8 mouse cellular contexts compared by ENCODE assay signal in the genomic region with DNA sequence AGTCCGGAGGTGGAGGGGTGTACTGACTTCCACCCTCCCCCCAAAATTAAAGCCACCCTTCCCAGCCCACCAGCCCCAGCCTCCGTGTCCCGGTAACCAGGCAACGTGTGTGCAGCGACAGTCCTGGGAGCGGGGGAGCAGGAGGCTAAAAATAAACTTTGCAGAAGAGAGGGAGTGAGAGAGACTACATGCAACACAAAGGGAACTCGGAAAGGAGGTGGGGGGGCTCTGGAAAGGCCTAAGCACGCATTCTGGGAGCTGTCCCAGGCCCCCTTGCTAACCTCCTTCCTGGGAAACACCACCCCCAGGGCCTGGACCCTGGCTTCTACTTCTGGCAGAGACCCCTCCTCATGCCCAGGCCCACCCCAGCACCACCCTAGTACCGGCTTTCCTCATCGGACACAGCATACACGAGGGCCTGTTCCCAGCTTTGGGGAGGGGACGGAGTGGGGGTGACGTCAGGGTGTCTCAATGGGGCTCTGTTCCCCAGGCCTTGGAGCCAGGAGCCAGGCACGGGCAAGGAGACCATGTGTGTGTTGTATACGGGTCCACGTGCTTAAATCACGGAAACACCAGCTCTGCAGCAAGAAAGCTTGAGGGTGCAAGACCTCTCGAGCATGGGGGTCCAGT. TPM values are rescaled to one million over a fixed set of nuclear protein-coding genes. Genes with fewer than 3 reads are reported as not detected.
DNase-seq lines count a peak whose midpoint lies in the region; ATAC-seq and TF ChIP-seq lines count a peak whose summit lies in the region.

No protein-coding gene starts in this region.

- peak overlapping the region; percentile 99 for H3K9ac ChIP-seq in heart, embryonic 11.5 days (ENCODE audit: low read depth, low read length)
- peak overlapping the region; percentile 97 for H3K9ac ChIP-seq in lung, embryonic 16.5 days (ENCODE audit: low read length)

- no peak for DNase-seq in spleen, adult 2 months (ENCODE audit: low read depth in 1 of 2, low spot score in 2 of 2)
- DNase-seq in spleen, postnatal 36 days (ENCODE audit: low spot score in 2 of 2) = no peak
- peak; percentile 48 for DNase-seq in embryo, embryonic 10 days (ENCODE audit: low spot score)
- peak; percentile 91 for DNase-seq in layer of hippocampus, adult 9-11 months
- peak; percentile 68 for DNase-seq in right cerebral cortex, postnatal 14 days
- no peak for DNase-seq in urinary bladder, postnatal 10 days (ENCODE audit: low spot score)

- H3K36me3 ChIP-seq in spleen, adult 2 months (ENCODE audit: control insufficient read depth, insufficient read depth, low read length) = peaks cover 6% of the 10 kb centered on the region
- H3K36me3 ChIP-seq in heart, embryonic 11.5 days (ENCODE audit: control insufficient read depth, insufficient read depth, low read length) = peaks cover 16% of the 10 kb centered on the region
- H3K36me3 ChIP-seq in lung, embryonic 16.5 days (ENCODE audit: control insufficient read depth, insufficient read depth, low read length) = peaks cover 16% of the 10 kb centered on the region

- TF ChIP-seq POLR2A in spleen, adult 2 months (IDR thresholded peaks at IDR 0.05; ENCODE audit: low read depth, low read length) = no peak

- H3K27ac ChIP-seq in spleen, adult 2 months (ENCODE audit: insufficient read depth, low read length) = peak overlapping the region; percentile 30; the same call in 1 of the 2 replicates
- peak overlapping the region; percentile 99 for H3K27ac ChIP-seq in heart, embryonic 11.5 days (ENCODE audit: low read depth, low read length)
- peak overlapping the region; percentile 99 for H3K27ac ChIP-seq in lung, embryonic 16.5 days (ENCODE audit: low read length)

- no peak for ATAC-seq in heart, embryonic 11.5 days (replicated peaks; ENCODE audit: insufficient number of reproducible peaks, low FRiP score, low TSS enrichment)
- ATAC-seq in lung, embryonic 16.5 days (ENCODE audit: low read depth) = no peak

- H3K27me3 ChIP-seq in spleen, adult 2 months (ENCODE audit: control insufficient read depth, insufficient read depth, low read length) = no peaks in the 10 kb centered on the region
- no peaks in the 10 kb centered on the region for H3K27me3 ChIP-seq in heart, embryonic 11.5 days (ENCODE audit: control insufficient read depth, insufficient read depth, low read length)
- H3K27me3 ChIP-seq in lung, embryonic 16.5 days (ENCODE audit: control insufficient read depth, insufficient read depth, low read depth, low read length) = no peaks in the 10 kb centered on the region

- peak overlapping the region; percentile 98 for H3K4me2 ChIP-seq in heart, embryonic 11.5 days
- peak overlapping the region; percentile 95 for H3K4me2 ChIP-seq in lung, embryonic 16.5 days (ENCODE audit: low read depth, low read length)

- no peak for TF ChIP-seq CTCF in spleen, adult 2 months (IDR thresholded peaks at IDR 0.05; ENCODE audit: extremely low read depth, insufficient read depth, insufficient read length, insufficient replicate concordance)

- peaks cover 11% of the 10 kb centered on the region; the same call in 1 of the 2 replicates for H3K4me1 ChIP-seq in spleen, adult 2 months (ENCODE audit: control insufficient read depth, insufficient read depth, insufficient read length)
- peaks cover 39% of the 10 kb centered on the region for H3K4me1 ChIP-seq in heart, embryonic 11.5 days (ENCODE audit: control insufficient read depth, insufficient read depth, low read length)
- H3K4me1 ChIP-seq in lung, embryonic 16.5 days (replicated peaks; ENCODE audit: control insufficient read depth, insufficient read depth, low read length) = peaks cover 43% of the 10 kb centered on the region

- WGBS in spleen, adult 2 months = 24% methylated on average over 18 of the region's 18 CpGs
- 2% methylated on average over 18 of the region's 18 CpGs for WGBS in heart, embryonic 11.5 days (ENCODE audit: insufficient replicate concordance)
- WGBS in lung, embryonic 16.5 days = under 1% methylated on average over 18 of the region's 18 CpGs

- no peaks in the 10 kb centered on the region for H3K9me3 ChIP-seq in heart, embryonic 11.5 days (replicated peaks; ENCODE audit: control insufficient read depth, low read length)
- no peaks in the 10 kb centered on the region for H3K9me3 ChIP-seq in lung, embryonic 16.5 days (ENCODE audit: control insufficient read depth, low read length)

- H3K4me3 ChIP-seq in spleen, adult 2 months (ENCODE audit: extremely low read depth, insufficient read depth, insufficient read length) = peak overlapping the region; percentile 98; the same call in 1 of the 2 replicates
- H3K4me3 ChIP-seq in heart, embryonic 11.5 days (ENCODE audit: low read depth, low read length) = peak overlapping the region; percentile 80
- H3K4me3 ChIP-seq in lung, embryonic 16.5 days (ENCODE audit: low read length) = peak overlapping the region; percentile 98

RNA-seq across cellular contexts. Expression of a gene that starts 2.4 kb away (rescaled TPM):
- 17.2 and 21.3 TPM in 2 replicates for polyA plus RNA-seq in spleen, adult 2 months (2012; rRNA removed)
- 20.5 and 25.0 TPM in 2 replicates for polyA plus RNA-seq in heart, embryonic 11.5 days (2014; fragmentation: Nextera tagmentation; extraction: Ambion mirVana)
- 10.5 and 13.6 TPM in 2 replicates for polyA plus RNA-seq in lung, embryonic 16.5 days (2015; fragmentation: Nextera tagmentation; extraction: Ambion mirVana)

RNA-seq across cellular contexts. Expression of a gene that starts 10.5 kb away (rescaled TPM):
- polyA plus RNA-seq in spleen, adult 2 months (2012; rRNA removed) = 106 and 125 TPM in 2 replicates
- polyA plus RNA-seq in heart, embryonic 11.5 days (2014; fragmentation: Nextera tagmentation; extraction: Ambion mirVana) = 10.4 and 11.6 TPM in 2 replicates
- 7.1 and 8.2 TPM in 2 replicates for polyA plus RNA-seq in lung, embryonic 16.5 days (2015; fragmentation: Nextera tagmentation; extraction: Ambion mirVana)

RNA-seq across cellular contexts. Expression of a gene that starts 19.4 kb away (rescaled TPM):
- 112 and 128 TPM in 2 replicates for polyA plus RNA-seq in spleen, adult 2 months (2012; rRNA removed)
- 25.0 and 31.5 TPM in 2 replicates for polyA plus RNA-seq in heart, embryonic 11.5 days (2014; fragmentation: Nextera tagmentation; extraction: Ambion mirVana)
- 23.5 and 28.9 TPM in 2 replicates for polyA plus RNA-seq in lung, embryonic 16.5 days (2015; fragmentation: Nextera tagmentation; extraction: Ambion mirVana)

RNA-seq across cellular contexts. Expression of a gene that starts 26.9 kb away (rescaled TPM):
- 14.4 and 16.4 TPM in 2 replicates for polyA plus RNA-seq in spleen, adult 2 months (2012; rRNA removed)
- 2.3 and 2.7 TPM in 2 replicates for polyA plus RNA-seq in heart, embryonic 11.5 days (2014; fragmentation: Nextera tagmentation; extraction: Ambion mirVana)
- polyA plus RNA-seq in lung, embryonic 16.5 days (2015; fragmentation: Nextera tagmentation; extraction: Ambion mirVana) = 2.3 and 2.5 TPM in 2 replicates

RNA-seq across cellular contexts. Expression of a gene that starts 27.7 kb away (rescaled TPM):
- polyA plus RNA-seq in spleen, adult 2 months (2012; rRNA removed) = 75.5 and 77.0 TPM in 2 replicates
- polyA plus RNA-seq in heart, embryonic 11.5 days (2014; fragmentation: Nextera tagmentation; extraction: Ambion mirVana) = 5.3 and 6.7 TPM in 2 replicates
- polyA plus RNA-seq in lung, embryonic 16.5 days (2015; fragmentation: Nextera tagmentation; extraction: Ambion mirVana) = 9.0 and 9.5 TPM in 2 replicates

Comparison
In these comparisons a context has a peak if more than half of its experiments do, and no peak if none do; other contexts are left out.
1. DNase-seq: peak in embryo, embryonic 10 days (single experiment), layer of hippocampus, adult 9-11 months (single experiment) and right cerebral cortex, postnatal 14 days (single experiment); none in spleen, adult 2 months (0 of 2), spleen, postnatal 36 days (0 of 2) and urinary bladder, postnatal 10 days (single experiment).
2. H3K27ac ChIP-seq: peak in every context shown above with its lines; median percentile 99 in heart, embryonic 11.5 days; 99 in lung, embryonic 16.5 days; 30 in spleen, adult 2 months.
3. Peak in every context shown above with its lines, with median percentiles within 50 percentile points of each other: H3K4me3 ChIP-seq.